Mouse (Mus musculus): ENCODE results near the gene Cacna1b. TPM values are rescaled to one million over a fixed set of nuclear protein-coding genes. Genes with fewer than 3 reads are reported as not detected.

The Cacna1b gene
- total RNA-seq, 2 experiments from 2014 or later, result 94.8 to 105 TPM

DNA sequence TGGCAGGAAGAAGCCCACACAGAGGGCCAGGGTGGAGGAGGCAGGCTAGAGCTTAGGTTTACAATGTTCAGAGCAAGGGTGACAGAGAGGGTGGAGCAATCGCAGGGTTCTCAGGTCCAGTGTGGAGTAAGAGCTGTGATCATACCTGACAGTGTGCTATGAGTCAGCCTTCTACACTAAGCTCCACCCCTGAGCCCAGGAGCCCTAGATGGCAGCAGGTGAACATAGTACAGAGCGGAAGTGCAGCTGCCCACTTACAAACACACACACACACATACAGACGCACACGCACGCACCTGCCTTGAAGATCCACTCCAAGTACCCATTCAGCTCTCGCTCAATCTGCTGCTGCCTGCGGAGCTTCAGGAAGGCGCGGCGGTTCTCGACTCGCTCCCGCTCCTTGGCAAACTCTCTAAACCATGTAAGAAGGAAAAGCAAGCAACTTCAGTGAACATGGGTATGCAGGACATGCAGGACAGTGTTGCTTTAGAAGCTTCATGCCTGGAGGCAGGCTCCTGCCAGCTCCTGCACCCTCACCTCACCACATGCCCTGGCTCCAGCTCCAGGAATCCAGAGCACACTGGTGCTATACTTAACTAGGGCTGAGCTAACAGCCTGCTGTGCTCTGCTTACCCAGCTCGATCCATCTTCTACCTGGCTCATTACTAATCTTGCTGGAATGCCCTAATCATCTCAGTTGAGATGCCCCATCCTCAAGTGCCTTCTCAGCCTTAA lies 43.1 kb downstream of the Cacna1b start:
- DNase-seq (ENCODE audit: low spot score in 2 of 2), result no peak

DNA sequence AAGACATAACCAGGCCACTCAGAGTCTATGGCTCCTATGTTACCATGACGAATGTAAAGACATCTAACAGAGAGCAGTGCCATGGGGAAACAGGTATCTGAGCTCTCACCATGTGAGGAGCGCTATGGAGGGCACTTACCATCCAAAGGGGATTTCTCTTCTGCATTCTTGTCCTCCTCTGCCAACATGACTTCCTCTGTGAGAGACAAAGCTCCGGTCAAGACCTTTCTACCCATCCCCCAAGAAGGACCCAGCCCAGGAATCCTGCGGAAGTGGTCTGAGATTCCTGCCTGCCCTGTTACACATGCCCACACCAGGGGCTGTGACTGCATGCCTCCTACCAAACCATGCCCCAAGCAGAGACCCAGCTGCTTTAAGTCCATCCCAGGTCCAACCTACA lies 44.0 kb downstream of the Cacna1b start:
- no peak for DNase-seq (ENCODE audit: low spot score in 2 of 2)

DNA sequence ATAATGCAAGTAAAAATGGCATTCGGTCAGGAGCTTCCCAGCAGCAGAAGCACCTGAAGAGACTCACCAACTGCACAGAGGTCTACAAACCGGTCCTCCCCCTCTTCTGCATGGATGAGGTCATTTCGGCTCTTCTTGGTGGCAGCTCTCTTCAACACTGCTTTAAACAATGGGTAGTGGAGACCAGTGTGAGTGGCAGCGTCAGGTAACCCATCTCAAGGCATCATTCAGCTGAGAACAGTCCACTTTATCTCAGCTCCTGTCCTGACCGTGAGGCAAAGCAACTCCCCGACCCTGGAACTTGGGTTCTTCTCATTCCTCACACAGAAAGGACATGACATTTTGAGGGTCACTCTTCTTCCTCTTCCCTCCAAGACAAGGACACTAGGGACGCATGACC lies 45.0 kb downstream of the Cacna1b start:
- no peak for DNase-seq (ENCODE audit: low spot score in 2 of 2)

- DNase-seq (ENCODE audit: low spot score in 2 of 2), result peak in 1 of 2 experiments; percentile 13
Measured at GRCm38 (mm10) chr2:24717461-24717860, 45.5 kb downstream of the Cacna1b start.

DNA sequence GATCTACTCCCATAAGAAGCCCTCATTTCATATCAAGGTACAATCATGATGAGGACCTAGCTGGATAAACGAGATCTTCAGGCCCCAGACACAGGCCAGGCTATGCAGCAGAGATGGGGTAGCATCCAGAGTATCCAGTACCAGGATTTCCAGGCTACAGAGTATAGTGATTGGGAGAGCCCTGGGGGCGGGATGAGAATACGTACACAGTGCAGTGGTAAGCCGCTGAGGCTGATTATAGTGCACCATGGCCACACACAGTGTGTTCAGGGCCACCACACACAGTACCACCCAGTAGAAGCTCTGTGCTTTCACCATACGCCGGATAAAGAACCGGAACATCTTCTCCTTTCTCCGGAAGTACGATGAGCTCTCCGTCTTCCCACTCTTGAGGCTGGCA lies 57.0 kb downstream of the Cacna1b start:
- no peak for DNase-seq (ENCODE audit: low spot score in 2 of 2)

- DNase-seq (ENCODE audit: low spot score in 2 of 2), result no peak
Measured at GRCm38 (mm10) chr2:24702208-24702957, 60.6 kb downstream of the Cacna1b start.

DNA sequence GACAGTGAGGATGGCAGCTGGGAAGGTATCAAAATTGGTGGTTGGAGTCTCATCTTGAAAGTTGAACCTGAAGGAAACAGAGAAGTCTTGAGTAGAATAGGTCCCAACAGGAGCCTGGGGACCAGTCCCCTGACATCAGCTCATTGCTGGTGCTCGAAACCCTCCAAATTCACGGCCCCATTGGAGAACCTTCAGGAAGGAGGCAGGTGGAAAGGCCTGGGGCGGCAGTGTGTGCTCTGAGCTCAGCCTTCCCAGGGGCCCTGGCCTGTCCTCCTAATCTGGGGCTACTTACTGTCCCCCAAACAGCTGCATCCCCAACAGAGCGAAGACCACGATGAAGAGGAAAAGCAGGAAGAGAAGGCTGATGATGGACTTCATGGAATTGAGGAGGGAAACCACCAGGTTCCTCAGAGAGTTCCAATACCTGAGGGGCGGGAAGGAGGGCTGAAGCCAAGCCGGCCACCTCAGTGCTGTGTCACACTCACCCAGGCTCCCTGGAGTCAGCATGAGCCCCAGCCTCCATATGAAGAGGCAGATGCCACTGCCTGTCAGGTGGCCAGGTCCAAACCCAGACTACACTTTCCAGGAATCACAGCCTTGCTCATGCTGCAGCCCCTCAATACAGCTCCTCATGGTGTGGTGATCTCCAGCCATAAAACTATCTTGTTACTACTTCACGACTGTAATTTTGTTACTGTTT lies 65.5 kb downstream of the Cacna1b start:
- DNase-seq (ENCODE audit: low spot score in 2 of 2), result no peak

- DNase-seq (ENCODE audit: low spot score in 2 of 2), result no peak
Measured at GRCm38 (mm10) chr2:24692371-24692770, 70.6 kb downstream of the Cacna1b start.

DNA sequence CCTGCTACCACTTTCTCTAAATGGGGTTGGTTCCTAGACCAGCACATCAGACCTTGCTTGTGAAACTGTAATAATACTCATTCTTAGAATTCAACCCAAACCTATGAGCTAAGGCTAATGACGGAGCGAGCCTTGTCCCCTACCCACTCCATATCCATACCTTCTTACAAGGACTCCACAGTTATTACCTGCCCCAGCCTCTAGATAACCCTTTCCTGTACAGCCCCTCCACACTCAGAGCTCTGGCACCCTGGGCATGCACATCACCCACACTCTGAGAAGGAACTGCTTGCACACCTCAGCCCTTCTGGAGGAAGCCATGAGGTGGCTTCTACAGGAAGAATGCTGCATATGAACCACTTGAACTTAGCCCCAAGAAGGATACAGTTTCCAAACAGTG lies 72.6 kb downstream of the Cacna1b start:
- no peak for DNase-seq (ENCODE audit: low spot score in 2 of 2)

GRCm38 (mm10) chr2:24685347-24685746 lies 77.6 kb downstream of the Cacna1b start:
- no peak for DNase-seq (ENCODE audit: low spot score in 2 of 2)

DNA sequence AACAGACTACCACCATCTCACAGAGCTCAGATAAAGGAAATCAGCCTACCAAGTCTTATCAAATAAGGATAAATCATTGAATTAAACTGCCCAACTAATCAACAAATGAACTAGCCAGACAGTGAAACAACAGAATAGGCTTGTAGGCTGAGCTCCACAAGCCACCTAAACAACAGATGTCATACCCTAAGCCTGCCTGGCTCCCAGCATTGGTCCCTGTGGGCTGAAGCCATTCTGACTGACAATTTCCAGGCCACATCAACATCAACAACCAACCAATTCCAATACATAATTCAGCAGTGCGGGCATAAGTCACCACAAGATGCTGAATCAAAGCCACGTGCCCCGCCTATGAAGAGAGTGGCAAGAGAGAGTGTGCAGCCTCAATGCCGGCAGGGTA lies 78.2 kb downstream of the Cacna1b start:
- peak in 1 of 2 experiments; percentile 23 for DNase-seq (ENCODE audit: low spot score in 2 of 2)

- DNase-seq (ENCODE audit: low spot score in 2 of 2), result no peak
Measured at GRCm38 (mm10) chr2:24683266-24683665, 79.7 kb downstream of the Cacna1b start.

DNA sequence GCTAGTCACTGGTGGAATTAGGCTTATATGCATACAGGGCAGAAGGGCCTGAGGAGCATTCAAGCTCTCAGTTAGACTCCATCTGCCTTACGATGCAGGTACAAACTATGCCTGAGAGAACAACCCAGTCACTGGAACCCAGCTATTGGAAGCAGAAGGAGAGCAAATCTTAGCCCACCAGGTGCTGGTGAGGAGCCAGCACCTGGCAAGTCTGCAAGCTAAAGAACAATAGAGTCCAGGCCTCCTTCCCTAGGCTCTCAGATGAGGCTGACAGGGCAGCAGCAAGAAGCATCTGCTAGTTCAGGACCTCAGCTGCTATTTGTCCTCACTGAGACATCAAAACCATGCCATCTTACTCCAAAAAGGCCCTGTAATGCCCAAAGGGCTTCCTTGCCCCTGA lies 82.2 kb downstream of the Cacna1b start:
- no peak for DNase-seq (ENCODE audit: low spot score in 2 of 2)

- DNase-seq (ENCODE audit: low spot score in 2 of 2), result no peak
Measured at GRCm38 (mm10) chr2:24680176-24680575, 82.8 kb downstream of the Cacna1b start.

- DNase-seq (ENCODE audit: low spot score in 2 of 2), result peak; percentile 34 to 45
Measured at GRCm38 (mm10) chr2:24679012-24679651, 83.8 kb downstream of the Cacna1b start.

- no peak for DNase-seq (ENCODE audit: low spot score in 2 of 2)
Measured at GRCm38 (mm10) chr2:24678538-24678937, 84.4 kb downstream of the Cacna1b start.

GRCm38 (mm10) chr2:24678110-24678509 lies 84.8 kb downstream of the Cacna1b start:
- DNase-seq (ENCODE audit: low spot score in 2 of 2), result no peak

- no peak for DNase-seq (ENCODE audit: low spot score in 2 of 2)
Measured at GRCm38 (mm10) chr2:24677629-24678028, 85.3 kb downstream of the Cacna1b start.

GRCm38 (mm10) chr2:24674432-24675006 lies 88.4 kb downstream of the Cacna1b start:
- no peak for DNase-seq (ENCODE audit: low spot score in 2 of 2)

DNA sequence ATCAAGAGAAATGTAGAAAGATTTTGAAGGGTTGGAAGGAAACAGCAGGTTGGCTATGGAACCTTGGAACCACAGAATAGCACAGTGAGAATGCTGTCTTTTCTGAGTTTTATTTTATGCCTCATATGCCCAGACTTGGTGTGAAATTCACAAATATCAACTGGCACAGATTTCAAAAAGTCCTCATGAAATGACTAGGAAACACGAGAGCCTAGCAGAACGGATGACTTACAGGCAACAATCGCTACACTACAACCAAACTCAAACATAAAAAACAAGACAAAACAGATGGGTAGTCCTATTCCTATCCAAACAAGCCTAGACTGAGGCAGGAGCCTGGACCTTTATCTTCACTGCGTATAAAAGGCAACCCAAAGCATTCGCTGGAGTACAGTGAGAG lies 94.4 kb downstream of the Cacna1b start:
- peak in 1 of 2 experiments; percentile 47 for DNase-seq (ENCODE audit: low spot score in 2 of 2)

DNA sequence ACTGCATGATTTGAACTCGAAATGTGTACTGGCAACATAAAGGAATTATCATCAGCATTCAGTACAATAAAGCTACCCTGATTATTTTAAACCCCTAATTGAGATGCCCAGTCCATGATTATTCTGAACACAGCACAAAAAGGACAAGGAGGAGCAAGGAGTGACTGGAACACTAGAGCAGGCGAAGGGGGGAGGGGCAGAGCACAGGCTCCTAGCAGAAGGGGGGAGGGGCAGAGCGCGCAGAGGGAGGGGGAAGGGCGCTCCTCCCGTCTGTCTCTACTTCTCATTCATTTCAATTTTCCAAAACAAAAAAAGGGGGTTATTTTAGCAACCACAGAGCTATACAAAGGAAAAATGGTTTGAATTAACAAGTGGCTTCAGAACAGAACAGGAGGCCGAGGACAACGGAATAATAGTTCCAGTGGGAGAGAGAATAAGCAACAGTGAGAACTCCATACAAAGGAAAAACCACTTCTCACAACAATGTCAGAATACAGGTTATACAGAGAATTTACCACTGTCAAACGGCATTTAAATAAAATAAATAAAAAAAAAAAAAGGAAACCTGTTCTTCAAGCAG lies 98.2 kb downstream of the Cacna1b start:
- DNase-seq (ENCODE audit: low spot score in 2 of 2), result peak in 1 of 2 experiments; percentile 47
